Mouse (Mus musculus) kidney, adult 2 months (tissue): ENCODE measurements around the gene Ccnf. TPM values are rescaled to one million over a fixed set of nuclear protein-coding genes. Genes with fewer than 3 reads are reported as not detected.

Experiments
- DNase-seq: peaks from one replicate; pipeline ENCODE4 v3.0.0; 2021
- H3K27ac ChIP-seq: fragments of 200-500 bp; 2 replicates; pipeline ENCODE4 v1.5.1; 2012; ENCODE audit warnings: low read depth, low read length, control low read depth, inconsistent platforms; ENCODE audit not compliant: insufficient read depth
- H3K27me3 ChIP-seq: fragments of 200-500 bp; replicated peaks from 2 replicates; pipeline ENCODE4 v1.6.1; 2012; ENCODE audit warnings: mild to moderate bottlenecking, moderate library complexity, low read length, inconsistent platforms; ENCODE audit not compliant: control insufficient read depth, insufficient read depth
- H3K36me3 ChIP-seq: fragments of 200-500 bp; 2 replicates; pipeline ENCODE4 v1.6.1; 2012; ENCODE audit warnings: mild to moderate bottlenecking, moderate library complexity, low read length, inconsistent platforms; ENCODE audit not compliant: control insufficient read depth, insufficient read depth
- H3K4me1 ChIP-seq: fragments of 200-500 bp; 2 replicates; pipeline ENCODE4 v1.6.1; 2011; ENCODE audit warnings: low read length; ENCODE audit not compliant: control insufficient read depth, insufficient read depth
- H3K4me3 ChIP-seq: fragments of 200-500 bp; 2 replicates; pipeline ENCODE4 v1.5.1; 2011; ENCODE audit warnings: mild to moderate bottlenecking, low read depth, low read length, control low read depth; ENCODE audit not compliant: insufficient read depth
- CTCF ChIP-seq: fragments of 200-500 bp; conservative IDR thresholded peaks from 2 replicates; pipeline ENCODE4 v1.5.1; 2011; ENCODE audit warnings: low read depth, mild to moderate bottlenecking, control low read depth, low read length, moderate library complexity, mixed read lengths; ENCODE audit not compliant: insufficient read depth, insufficient read length
- POLR2A ChIP-seq: fragments of 200-500 bp; IDR thresholded peaks from one replicate; pipeline ENCODE4 v1.6.1; 2011; ENCODE audit warnings: low read depth, low read length, control low read depth
- WGBS: fragments of 180-500 bp; shearing (Covaris S2); methylation state at CpG from one replicate; pipeline ENCODE4 v1.1.7; 2018; 5-methylcytosine and 5-hydroxymethylcytosine counted together
- polyA plus RNA-seq: library from polyadenylated mRNA; depleted of rRNA; stranded (reverse); fragments of >200 nt; gene quantifications from 2 replicates; pipeline ENCODE4 v1.2.3, GENCODE M21; 2012; rRNA removed

Ccnf gene
- polyA plus RNA-seq, 1 experiment: 0.56 TPM

GRCm38 (mm10) chr17:24193268-24193667 is 58.0 kb downstream of the Ccnf start:
- Histone ChIP-seq H3K4me3 (no peak overlapping the region), H3K4me1 (no peaks in the 10 kb centered on the region), H3K27ac (no peak overlapping the region), H3K36me3 (no peaks in the 10 kb centered on the region), H3K27me3 (no peaks in the 10 kb centered on the region)
- DNase-seq: no peak
- WGBS: 91% methylated on average over 8 of the region's 8 CpGs
- TF ChIP-seq CTCF (no peak), POLR2A (no peak)

GRCm38 (mm10) chr17:24192848-24193247 is 58.4 kb downstream of the Ccnf start:
- Histone ChIP-seq H3K27ac (no peak overlapping the region), H3K4me1 (no peaks in the 10 kb centered on the region), H3K27me3 (no peaks in the 10 kb centered on the region), H3K4me3 (no peak overlapping the region), H3K36me3 (no peaks in the 10 kb centered on the region)
- no peak for DNase-seq
- no peak for TF ChIP-seq CTCF
- no peak for TF ChIP-seq POLR2A
- WGBS: 63% methylated on average over 8 of the region's 8 CpGs

DNA sequence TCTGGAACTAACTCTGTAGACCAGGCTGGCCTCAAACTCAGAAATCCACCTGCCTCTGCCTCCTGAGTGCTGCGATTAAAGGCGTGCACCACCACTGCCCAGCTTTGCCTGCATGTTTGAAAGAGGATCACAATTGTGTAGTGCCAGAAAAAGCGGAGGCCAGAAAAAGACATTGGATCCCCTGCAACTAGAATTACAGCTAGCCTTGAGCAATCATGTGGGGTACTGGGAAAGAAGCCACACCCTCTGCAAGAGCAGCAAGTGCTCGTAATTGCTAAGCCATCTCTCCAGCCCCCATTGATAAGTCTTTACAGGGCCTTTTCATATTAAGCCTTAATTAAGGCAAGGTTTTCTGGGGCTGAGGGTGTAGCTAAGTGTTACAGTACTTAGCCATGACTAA is 59.8 kb downstream of the Ccnf start:
- H3K4me3 ChIP-seq: no peak overlapping the region
- DNase-seq: no peak
- TF ChIP-seq POLR2A: no peak
- no peak for TF ChIP-seq CTCF
- H3K27me3 ChIP-seq: no peaks in the 10 kb centered on the region
- no peaks in the 10 kb centered on the region for H3K36me3 ChIP-seq
- WGBS: 89% methylated on average over 4 of the region's 4 CpGs
- no peak overlapping the region for H3K27ac ChIP-seq
- no peaks in the 10 kb centered on the region for H3K4me1 ChIP-seq

GRCm38 (mm10) chr17:24190934-24191333 is 60.4 kb downstream of the Ccnf start:
- no peaks in the 10 kb centered on the region for H3K36me3 ChIP-seq
- no peak for TF ChIP-seq CTCF
- no peak for TF ChIP-seq POLR2A
- 91% methylated on average over 2 of the region's 2 CpGs for WGBS

GRCm38 (mm10) chr17:24174259-24174658 is 77.0 kb downstream of the Ccnf start:
- Histone ChIP-seq H3K36me3 (no peaks in the 10 kb centered on the region), H3K4me1 (peaks cover 6% of the 10 kb centered on the region), H3K4me3 (no peak overlapping the region), H3K27ac (no peak overlapping the region), H3K27me3 (no peaks in the 10 kb centered on the region)
- 70% methylated on average over 3 of the region's 3 CpGs for WGBS
- no peak for DNase-seq
- no peak for TF ChIP-seq POLR2A
- TF ChIP-seq CTCF: no peak

More at GRCm38 (mm10) chr17:24190934-24191333, 60.4 kb downstream of the Ccnf start:
- Histone ChIP-seq H3K4me1 (no peaks in the 10 kb centered on the region), H3K27ac (no peak overlapping the region), H3K4me3 (no peak overlapping the region), H3K27me3 (no peaks in the 10 kb centered on the region)
- DNase-seq: no peak

DNA sequence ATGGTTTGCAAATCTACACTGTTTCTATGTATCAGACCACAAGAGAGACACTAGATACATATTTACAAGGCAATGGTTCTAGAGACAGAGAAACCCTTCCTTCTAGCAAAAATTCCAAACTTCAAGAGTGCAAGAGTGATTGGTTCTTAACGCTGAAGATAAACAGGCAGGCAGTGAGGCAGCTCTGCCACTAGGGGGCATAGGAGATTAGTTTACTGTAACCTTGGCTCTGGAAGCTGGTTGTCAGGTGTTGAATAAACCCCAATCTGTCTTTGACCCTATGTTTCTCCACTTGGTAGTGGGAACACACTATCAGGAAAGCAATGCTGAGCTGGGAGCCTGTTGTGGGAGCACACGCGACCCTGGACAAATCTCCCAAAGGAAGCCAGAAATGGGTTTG is 77.9 kb downstream of the Ccnf start:
- H3K27ac ChIP-seq: no peak overlapping the region
- H3K4me1 ChIP-seq: peaks cover 6% of the 10 kb centered on the region
- TF ChIP-seq CTCF (peak; percentile 92), POLR2A (no peak)
- peak; percentile 78 for DNase-seq
- H3K27me3 ChIP-seq: no peaks in the 10 kb centered on the region
- H3K4me3 ChIP-seq: no peak overlapping the region
- WGBS: 2% methylated on average over 3 of the region's 3 CpGs
- no peaks in the 10 kb centered on the region for H3K36me3 ChIP-seq

Other genes with a start within 250 kb of the Ccnf start
- 0.16 and 0.30 TPM in 2 replicates for gene Prss27, start 213.3 kb downstream of the Ccnf start, polyA plus RNA-seq
- 16.1 and 16.5 TPM in 2 replicates for gene Kctd5, start 178.0 kb downstream of the Ccnf start, polyA plus RNA-seq
- gene Pdpk1, start 100.6 kb downstream of the Ccnf start, polyA plus RNA-seq: 17.1 and 19.4 TPM in 2 replicates
- 124 and 136 TPM in 2 replicates for gene Amdhd2, start 87.7 kb downstream of the Ccnf start, polyA plus RNA-seq
- 2,489 and 2,561 TPM in 2 replicates for gene Atp6v0c, start 81.8 kb downstream of the Ccnf start, polyA plus RNA-seq
- 14.4 and 15.0 TPM in 2 replicates for gene Tbc1d24, start 45.9 kb downstream of the Ccnf start, polyA plus RNA-seq
- gene Ntn3, start 42.0 kb downstream of the Ccnf start, polyA plus RNA-seq: 0.72 and 1.2 TPM in 2 replicates
- gene Tedc2, start 30.6 kb downstream of the Ccnf start, polyA plus RNA-seq: 4.6 and 5.2 TPM in 2 replicates
- 0.16 and 0.31 TPM in 2 replicates for gene Abca17, start 99.6 kb upstream of the Ccnf start, polyA plus RNA-seq
- gene Abca3, start 100.5 kb upstream of the Ccnf start, polyA plus RNA-seq: 214 and 230 TPM in 2 replicates
- 73.0 and 76.9 TPM in 2 replicates for gene Rnps1, start 163.1 kb upstream of the Ccnf start, polyA plus RNA-seq
- gene Eci1, start 175.2 kb upstream of the Ccnf start, polyA plus RNA-seq: 196 and 222 TPM in 2 replicates
- gene Dnase1l2, start 191.6 kb upstream of the Ccnf start, polyA plus RNA-seq: 7.6 and 8.8 TPM in 2 replicates
- 63.7 and 72.8 TPM in 2 replicates for gene E4f1, start 218.8 kb upstream of the Ccnf start, polyA plus RNA-seq
- gene Pgp, start 218.9 kb upstream of the Ccnf start, polyA plus RNA-seq: 38.7 and 46.5 TPM in 2 replicates
- gene Bricd5, start 222.4 kb upstream of the Ccnf start, polyA plus RNA-seq: 0.56 and 0.96 TPM in 2 replicates
- gene Mlst8, start 227.6 kb upstream of the Ccnf start, polyA plus RNA-seq: 26.1 and 32.1 TPM in 2 replicates
- 0.52 and 0.80 TPM in 2 replicates for gene Caskin1, start 237.1 kb upstream of the Ccnf start, polyA plus RNA-seq